Mouse (Mus musculus) forebrain, embryonic 11.5 days (tissue): Measurements from ENCODE around the gene Mpp3. TPM values are rescaled to one million over a fixed set of nuclear protein-coding genes. Genes with fewer than 3 reads are reported as not detected.

Experiments
- polyA plus RNA-seq: library from polyadenylated mRNA; unstranded; fragments of >200 nt; fragmentation: Nextera tagmentation; extraction: Ambion mirVana; gene quantifications from 2 replicates; pipeline ENCODE4 v1.2.1, GENCODE M21; 2014

Gene Mpp3
- polyA plus RNA-seq, 1 experiment from 2014 or later = 22.1 TPM

Other genes with a start within 250 kb of the Mpp3 start
- gene Etv4, start 243.1 kb downstream of the Mpp3 start, polyA plus RNA-seq = 7.6 and 10.4 TPM in 2 replicates
- gene Meox1, start 134.1 kb downstream of the Mpp3 start, polyA plus RNA-seq = 0.21 TPM in 1 of 2 replicates, not detected in the other
- gene Sost, start 61.4 kb downstream of the Mpp3 start, polyA plus RNA-seq = not detected in 2 replicates
- not detected in 2 replicates for gene Cfap97d1, start 44.2 kb downstream of the Mpp3 start, polyA plus RNA-seq
- gene Dusp3, start 41.4 kb downstream of the Mpp3 start, polyA plus RNA-seq = 10.4 and 11.6 TPM in 2 replicates
- 0.20 and 0.37 TPM in 2 replicates for gene Cd300lg, start 13.0 kb upstream of the Mpp3 start, polyA plus RNA-seq
- 18.2 and 19.6 TPM in 2 replicates for gene Mpp2, start 60.1 kb upstream of the Mpp3 start, polyA plus RNA-seq
- not detected in 2 replicates for gene Ppy, start 72.9 kb upstream of the Mpp3 start, polyA plus RNA-seq
- not detected in 2 replicates for gene Pyy, start 79.4 kb upstream of the Mpp3 start, polyA plus RNA-seq
- not detected in 2 replicates for gene Nags, start 117.1 kb upstream of the Mpp3 start, polyA plus RNA-seq
- 35.7 and 38.9 TPM in 2 replicates for gene Tmem101, start 127.9 kb upstream of the Mpp3 start, polyA plus RNA-seq
- gene Lsm12, start 156.8 kb upstream of the Mpp3 start, polyA plus RNA-seq = 73.2 and 78.7 TPM in 2 replicates
- gene G6pc3, start 161.2 kb upstream of the Mpp3 start, polyA plus RNA-seq = 30.6 and 32.2 TPM in 2 replicates
- 35.0 and 36.8 TPM in 2 replicates for gene Hdac5, start 201.7 kb upstream of the Mpp3 start, polyA plus RNA-seq
- gene BC030867, start 220.4 kb upstream of the Mpp3 start, polyA plus RNA-seq = 23.5 and 26.6 TPM in 2 replicates
- gene Asb16, start 240.3 kb upstream of the Mpp3 start, polyA plus RNA-seq = not detected in 2 replicates